Comparison of ENCODE assay signal across 9 mouse cellular contexts in the genomic region with DNA sequence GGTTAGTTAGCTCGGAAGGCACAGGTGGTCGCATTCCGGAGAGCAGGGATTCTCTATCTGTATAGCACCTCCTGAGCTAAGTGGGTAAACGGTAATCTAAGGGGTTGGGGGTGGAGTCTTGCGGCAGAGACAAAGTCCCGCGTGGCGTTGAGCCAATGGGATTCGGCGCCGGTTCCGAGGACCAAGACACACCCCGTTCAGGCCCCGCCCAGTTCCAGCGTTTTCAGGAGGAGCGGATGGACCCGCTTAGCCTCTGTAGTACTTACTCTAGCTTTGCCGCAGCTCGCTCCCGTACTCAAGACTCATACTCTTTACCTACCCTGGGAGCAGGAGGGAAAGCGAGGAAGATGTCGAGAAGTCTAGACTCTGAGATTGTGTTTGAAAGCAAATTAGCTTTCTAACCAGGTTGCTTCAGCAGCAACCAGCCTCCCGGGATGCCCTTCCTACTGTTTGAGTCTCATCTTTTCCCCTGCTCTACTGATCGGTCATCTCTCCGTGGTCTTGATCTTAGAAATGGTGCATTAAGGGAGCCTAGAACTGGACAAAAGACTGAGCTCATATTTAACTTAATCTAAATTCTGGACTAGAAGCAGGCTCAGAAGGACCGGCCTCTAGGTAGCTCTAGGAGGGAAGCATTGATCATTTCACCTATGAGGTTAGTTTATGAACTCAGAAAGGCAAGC. TPM values are rescaled to one million over a fixed set of nuclear protein-coding genes. Genes with fewer than 3 reads are reported as not detected.
DNase-seq lines count a peak whose midpoint lies in the region; ATAC-seq and TF ChIP-seq lines count a peak whose summit lies in the region.
"Had no signal": no experiment of that assay in that cellular context is flagged by ENCODE, and none has a peak within 500 bp of the region (broad histone marks: within the 10 kb centered on the region; RNA-seq: fewer than 3 reads in every experiment).

No protein-coding gene starts in this region.

- no peaks in the 10 kb centered on the region for H3K9me3 ChIP-seq in limb, embryonic 11.5 days (ENCODE audit: control insufficient read depth, low read length)

- peak; percentile 95 for ATAC-seq in erythroid progenitor cell, adult 5-6 weeks (replicated peaks; ENCODE audit: low FRiP score, poor library complexity, severe bottlenecking)
- peak; percentile 63 for ATAC-seq in inflammation-experienced regulatory T-cells, adult 6 months
- 0 out of 2 replicates have a peak, but pooled peaks have one; percentile 48 for ATAC-seq in limb, embryonic 11.5 days (ENCODE audit: insufficient number of reproducible peaks, low FRiP score, low TSS enrichment, low read depth)

- peaks cover 9% of the 10 kb centered on the region for H3K4me1 ChIP-seq in limb, embryonic 11.5 days (ENCODE audit: control insufficient read depth, insufficient read depth, low read length)

- peaks cover 40% of the 10 kb centered on the region for H3K27me3 ChIP-seq in limb, embryonic 11.5 days (ENCODE audit: control insufficient read depth, insufficient read depth, low read length)
- peaks cover 27% of the 10 kb centered on the region for H3K27me3 ChIP-seq in myocyte (ENCODE audit: control insufficient read depth, insufficient read depth, insufficient read length)

- no peak overlapping the region for H3K4me2 ChIP-seq in limb, embryonic 11.5 days (ENCODE audit: low read depth, severe bottlenecking)
- peak overlapping the region; percentile 9 for H3K4me2 ChIP-seq in myocyte (ENCODE audit: low read depth)

- H3K4me3 ChIP-seq in limb, embryonic 11.5 days (ENCODE audit: low read depth, low read length): no peak overlapping the region
- H3K4me3 ChIP-seq in myocyte: no peak overlapping the region

- no peaks in the 10 kb centered on the region for H3K36me3 ChIP-seq in limb, embryonic 11.5 days (ENCODE audit: control insufficient read depth, insufficient read depth, low read length)
- no peaks in the 10 kb centered on the region for H3K36me3 ChIP-seq in myocyte (ENCODE audit: control insufficient read depth, insufficient read depth)

- peak; percentile 37 for DNase-seq in adrenal gland, adult 2 months
- no peak for DNase-seq in adrenal gland, adult 8-10 months
- peak; percentile 80 for DNase-seq in brain, embryonic 14.5 days (ENCODE audit: low read depth)
- DNase-seq in limb, embryonic 11.5 days (ENCODE audit: low spot score): peak; percentile 62
- peak; percentile 36 to 39 for DNase-seq in thymus, postnatal 10 days (ENCODE audit: low spot score in 2 of 2)

- 3% methylated on average over 26 of the region's 26 CpGs for WGBS in limb, embryonic 11.5 days

- H3ac ChIP-seq in myocyte (ENCODE audit: control insufficient read depth, insufficient read length): no peak overlapping the region

- TF ChIP-seq CTCF in brain, embryonic 14.5 days (IDR thresholded peaks at IDR 0.05; ENCODE audit: borderline replicate concordance, extremely low read depth, insufficient read depth, insufficient read length): no peak

- TF ChIP-seq POLR2A in brain, embryonic 14.5 days (IDR thresholded peaks at IDR 0.05; ENCODE audit: borderline replicate concordance, extremely low read depth, insufficient read depth, insufficient read length, poor library complexity, severe bottlenecking): no peak
- no peak for TF ChIP-seq POLR2A in myocyte (IDR thresholded peaks at IDR 0.05; ENCODE audit: insufficient read length, low read depth)

- no peaks in the 10 kb centered on the region for H3K79me2 ChIP-seq in myocyte (ENCODE audit: control insufficient read depth, insufficient read depth)

- H3K9ac ChIP-seq in limb, embryonic 11.5 days (ENCODE audit: low read length): no peak overlapping the region

- no peak overlapping the region for H3K27ac ChIP-seq in limb, embryonic 11.5 days (replicated peaks; ENCODE audit: low read depth, low read length)

TF ChIP-seq in myocyte, 11 proteins besides CTCF, POLR2A, EP300 and RAD21:
- TF ChIP-seq CEBPB (IDR thresholded peaks at IDR 0.05; ENCODE audit: insufficient read depth, poor library complexity, severe bottlenecking) (no peak), POLR2AphosphoS2 (IDR thresholded peaks at IDR 0.05; ENCODE audit: insufficient read length, low read depth) (no peak), MAX (IDR thresholded peaks at IDR 0.05; ENCODE audit: low read depth) (no peak), MYOG (IDR thresholded peaks at IDR 0.05; ENCODE audit: control insufficient read depth in 1 of 3, insufficient read depth in 1 of 3, insufficient read length in 2 of 3, low read depth in 2 of 3) (no peak), USF1 (IDR thresholded peaks at IDR 0.05; ENCODE audit: low read depth) (no peak), REST (IDR thresholded peaks at IDR 0.05; ENCODE audit: insufficient read depth, insufficient read length) (no peak), TCF12 (IDR thresholded peaks at IDR 0.05; ENCODE audit: insufficient read depth, poor library complexity, severe bottlenecking) (no peak), TCF3 (IDR thresholded peaks at IDR 0.05; ENCODE audit: insufficient read length, low read depth) (no peak), SRF (IDR thresholded peaks at IDR 0.05; ENCODE audit: control insufficient read depth, insufficient read length, low read depth) (no peak)

RNA-seq across cellular contexts. Expression of a gene that starts 2.2 kb away (rescaled TPM):
- not detected for total RNA-seq in adrenal gland, adult 2 months (2021)
- polyA plus RNA-seq in adrenal gland, adult 2 months (2012; rRNA removed): 0.25 and 0.34 TPM in 2 replicates
- total RNA-seq in adrenal gland, adult 8-10 months (2022): under 1 TPM in 2 of 4 experiments, not detected in 2; 0.28 to 0.40 TPM
- 7.2 and 7.6 TPM in 2 replicates for polyA plus RNA-seq in brain, embryonic 14.5 days (2012; rRNA removed)
- total RNA-seq in erythroid progenitor cell, adult 5-6 weeks (2015; ENCODE audit: low replicate concordance): not detected in 2 replicates
- not detected in 2 replicates for total RNA-seq in erythroid progenitor cell, adult 5-6 weeks (2017; ENCODE audit: low replicate concordance)
- under 1 TPM in 1 of 3 experiments, not detected in 2; 0.28 TPM for polyA plus RNA-seq in inflammation-experienced regulatory T-cells, adult 6 months (2017; shearing (Covaris generic))
- polyA plus RNA-seq in limb, embryonic 11.5 days (2014; fragmentation: Nextera tagmentation; extraction: Ambion mirVana): 0.16 TPM in 1 of 2 replicates, not detected in the other
- not detected for polyA plus RNA-seq in myocyte (2012; fragmentation: generic; extraction: Trizol)
- total RNA-seq: heart, postnatal 36 days had no signal

RNA-seq across cellular contexts. Expression of a gene that starts 7.5 kb away (rescaled TPM):
- total RNA-seq in adrenal gland, adult 2 months (2021): 1 to 10 TPM; 1.5 to 2.8 TPM
- 3.7 and 4.4 TPM in 2 replicates for polyA plus RNA-seq in adrenal gland, adult 2 months (2012; rRNA removed)
- 1 to 10 TPM; 2.1 to 9.2 (median 5.9) TPM for total RNA-seq in adrenal gland, adult 8-10 months (2022)
- 133 and 166 TPM in 2 replicates for polyA plus RNA-seq in brain, embryonic 14.5 days (2012; rRNA removed)
- total RNA-seq in erythroid progenitor cell, adult 5-6 weeks (2015; ENCODE audit: low replicate concordance): not detected in 2 replicates
- total RNA-seq in erythroid progenitor cell, adult 5-6 weeks (2017; ENCODE audit: low replicate concordance): not detected in 2 replicates
- 1 to 10 TPM in 2 of 3 experiments, under 1 TPM in 1; 0.84 to 1.5 (median 1.1) TPM for polyA plus RNA-seq in inflammation-experienced regulatory T-cells, adult 6 months (2017; shearing (Covaris generic))
- 0.17 and 0.71 TPM in 2 replicates for polyA plus RNA-seq in limb, embryonic 11.5 days (2014; fragmentation: Nextera tagmentation; extraction: Ambion mirVana)
- polyA plus RNA-seq in myocyte (2012; fragmentation: generic; extraction: Trizol): not detected

RNA-seq across cellular contexts. Expression of a gene that starts 24.6 kb away (rescaled TPM):
- total RNA-seq in adrenal gland, adult 2 months (2021): 1 to 10 TPM; 2.1 to 2.4 TPM
- 2.1 TPM in 1 of 2 replicates, not detected in the other for polyA plus RNA-seq in adrenal gland, adult 2 months (2012; rRNA removed)
- total RNA-seq in adrenal gland, adult 8-10 months (2022): 1 to 10 TPM in 2 of 4 experiments, not detected in 2; 1.7 to 2.3 TPM
- not detected in 2 replicates for polyA plus RNA-seq in brain, embryonic 14.5 days (2012; rRNA removed)
- not detected in 2 replicates for total RNA-seq in erythroid progenitor cell, adult 5-6 weeks (2015; ENCODE audit: low replicate concordance)
- not detected in 2 replicates for total RNA-seq in erythroid progenitor cell, adult 5-6 weeks (2017; ENCODE audit: low replicate concordance)
- polyA plus RNA-seq in inflammation-experienced regulatory T-cells, adult 6 months (2017; shearing (Covaris generic)): not detected
- not detected in 2 replicates for polyA plus RNA-seq in limb, embryonic 11.5 days (2014; fragmentation: Nextera tagmentation; extraction: Ambion mirVana)
- not detected for polyA plus RNA-seq in myocyte (2012; fragmentation: generic; extraction: Trizol)

RNA-seq across cellular contexts. Expression of a gene that starts 24.8 kb away (rescaled TPM):
- 100 to 1,000 TPM; 671 to 700 TPM for total RNA-seq in adrenal gland, adult 2 months (2021)
- polyA plus RNA-seq in adrenal gland, adult 2 months (2012; rRNA removed): 181 and 240 TPM in 2 replicates
- total RNA-seq in adrenal gland, adult 8-10 months (2022): 100 to 1,000 TPM; 651 to 758 (median 708) TPM
- polyA plus RNA-seq in brain, embryonic 14.5 days (2012; rRNA removed): 756 and 915 TPM in 2 replicates
- 2,168 and 2,598 TPM in 2 replicates for total RNA-seq in erythroid progenitor cell, adult 5-6 weeks (2015; ENCODE audit: low replicate concordance)
- total RNA-seq in erythroid progenitor cell, adult 5-6 weeks (2017; ENCODE audit: low replicate concordance): 2,812 and 2,913 TPM in 2 replicates
- 100 to 1,000 TPM; 232 to 340 (median 290) TPM for polyA plus RNA-seq in inflammation-experienced regulatory T-cells, adult 6 months (2017; shearing (Covaris generic))
- 1,235 and 1,326 TPM in 2 replicates for polyA plus RNA-seq in limb, embryonic 11.5 days (2014; fragmentation: Nextera tagmentation; extraction: Ambion mirVana)
- polyA plus RNA-seq in myocyte (2012; fragmentation: generic; extraction: Trizol): 432 TPM

RNA-seq across cellular contexts. Expression of a gene that starts 24.9 kb away (rescaled TPM):
- 100 to 1,000 TPM in 1 of 2 experiments, 10 to 100 TPM in 1; 87.7 to 112 TPM for total RNA-seq in adrenal gland, adult 2 months (2021)
- 61.7 and 76.6 TPM in 2 replicates for polyA plus RNA-seq in adrenal gland, adult 2 months (2012; rRNA removed)
- 100 to 1,000 TPM in 3 of 4 experiments, 10 to 100 TPM in 1; 89.0 to 142 (median 110) TPM for total RNA-seq in adrenal gland, adult 8-10 months (2022)
- 41.8 and 51.3 TPM in 2 replicates for polyA plus RNA-seq in brain, embryonic 14.5 days (2012; rRNA removed)
- total RNA-seq in erythroid progenitor cell, adult 5-6 weeks (2015; ENCODE audit: low replicate concordance): 82.6 and 141 TPM in 2 replicates
- 63.3 and 93.8 TPM in 2 replicates for total RNA-seq in erythroid progenitor cell, adult 5-6 weeks (2017; ENCODE audit: low replicate concordance)
- 10 to 100 TPM; 57.0 to 88.9 (median 72.8) TPM for polyA plus RNA-seq in inflammation-experienced regulatory T-cells, adult 6 months (2017; shearing (Covaris generic))
- 127 and 133 TPM in 2 replicates for polyA plus RNA-seq in limb, embryonic 11.5 days (2014; fragmentation: Nextera tagmentation; extraction: Ambion mirVana)
- polyA plus RNA-seq in myocyte (2012; fragmentation: generic; extraction: Trizol): 74.1 TPM

Comparison
In these comparisons a context has a peak if more than half of its experiments do, and no peak if none do; other contexts are left out.
1. RNA of a gene that starts 7.5 kb away (polyA plus RNA-seq): 133 to 166 TPM in brain, embryonic 14.5 days; 3.7 to 4.4 TPM in adrenal gland, adult 2 months, 0.84 to 1.5 TPM in inflammation-experienced regulatory T-cells, adult 6 months, 0.17 to 0.71 TPM in limb, embryonic 11.5 days and not detected in myocyte (single experiment); every median in the first group is over 10 times any median in the second.
2. Peak in every context shown above with its lines, with median percentiles within 50 percentile points of each other: ATAC-seq.